Mouse (Mus musculus) lung, adult 10 weeks (tissue): ENCODE measurements around the gene Gm14139. TPM values are rescaled to one million over a fixed set of nuclear protein-coding genes. Genes with fewer than 3 reads are reported as not detected.

Experiments used
- polyA plus RNA-seq: library from polyadenylated mRNA; stranded (reverse); fragments of 350-450 nt; fragmentation: Illumina TruSeq; extraction: RNeasy Lipid Tissue Mini Kit (QIAGEN cat#74804); gene quantifications from one replicate; pipeline ENCODE4 v1.2.3, GENCODE M21; 2014; ENCODE audit warnings: low read depth, low replicate concordance; ENCODE audit not compliant: insufficient read depth

The Gm14139 gene
- polyA plus RNA-seq, result not detected

DNA sequence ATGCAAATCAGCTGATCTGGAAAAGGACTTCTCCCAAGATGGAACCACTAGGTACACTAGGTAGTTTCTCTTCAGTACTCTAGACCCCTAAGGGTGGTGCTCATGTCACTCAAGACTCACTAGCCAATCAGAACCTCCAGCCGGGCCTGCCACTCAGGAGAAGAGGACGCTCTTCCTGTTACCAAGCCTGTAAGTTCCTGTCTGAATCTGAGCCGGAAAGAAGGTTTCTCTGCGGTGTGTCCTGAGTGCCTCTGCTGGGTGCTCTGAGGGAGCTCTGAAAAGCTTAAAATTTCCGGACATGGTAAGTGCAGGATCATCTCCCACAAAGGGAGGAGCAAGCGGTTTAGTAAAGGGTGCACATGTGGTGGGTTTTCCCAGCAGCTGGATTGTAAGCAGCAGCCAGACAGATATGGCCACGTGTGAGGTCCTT, at the start of gene Gm14139:
Gm14139 (plus strand) TSS at position 186 of the 430 bp plus-strand sequence.

DNA sequence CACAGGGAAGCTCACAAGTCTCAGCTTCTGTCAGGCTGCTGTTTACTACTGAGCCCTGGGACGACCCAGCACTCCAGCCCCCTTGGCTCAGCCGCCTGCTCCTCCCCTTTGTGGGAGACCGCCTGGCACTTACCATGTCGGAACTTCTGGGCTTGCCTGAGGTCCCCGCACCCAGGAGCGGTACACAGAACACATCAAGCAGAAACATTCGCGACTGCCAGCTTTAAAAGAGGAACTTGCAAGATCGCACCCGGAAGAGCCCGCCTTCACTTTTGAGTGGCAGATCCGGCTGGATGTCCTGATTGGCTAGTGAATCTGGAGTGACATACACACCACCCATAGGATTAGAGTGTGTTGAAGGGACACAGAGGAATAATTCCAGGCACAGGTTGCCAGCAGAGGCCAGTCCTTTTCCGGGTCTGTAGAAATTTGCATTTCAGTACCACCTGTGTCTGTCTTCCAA, 45.1 kb upstream of the Gm14139 start, which contains the start of gene Zfp120:
Zfp120 (minus strand) TSS at position 274 of the 463 bp plus-strand sequence.

DNA sequence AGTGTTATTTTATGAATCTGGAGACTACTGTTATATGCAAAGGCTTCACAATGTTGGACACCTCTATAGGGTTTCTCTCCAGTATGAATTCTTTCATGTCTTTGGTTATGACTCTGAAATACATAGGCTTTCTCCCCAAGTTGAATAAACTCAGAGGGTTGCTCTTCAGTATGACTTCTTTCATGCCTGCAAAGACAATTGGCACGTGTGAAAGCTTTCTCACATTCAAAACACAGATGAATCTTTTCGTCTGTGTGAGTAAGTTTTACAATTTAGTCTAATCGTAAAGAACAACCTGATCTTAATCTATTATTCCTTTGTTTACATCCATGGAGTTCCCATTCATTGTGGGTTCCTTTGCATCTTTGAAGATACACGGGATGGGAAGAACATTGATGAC, 2.0 kb upstream of the Gm14139 start, which contains the start of gene Gm10770:
Gm10770 (minus strand) TSS at position 101 of the 400 bp plus-strand sequence.

DNA sequence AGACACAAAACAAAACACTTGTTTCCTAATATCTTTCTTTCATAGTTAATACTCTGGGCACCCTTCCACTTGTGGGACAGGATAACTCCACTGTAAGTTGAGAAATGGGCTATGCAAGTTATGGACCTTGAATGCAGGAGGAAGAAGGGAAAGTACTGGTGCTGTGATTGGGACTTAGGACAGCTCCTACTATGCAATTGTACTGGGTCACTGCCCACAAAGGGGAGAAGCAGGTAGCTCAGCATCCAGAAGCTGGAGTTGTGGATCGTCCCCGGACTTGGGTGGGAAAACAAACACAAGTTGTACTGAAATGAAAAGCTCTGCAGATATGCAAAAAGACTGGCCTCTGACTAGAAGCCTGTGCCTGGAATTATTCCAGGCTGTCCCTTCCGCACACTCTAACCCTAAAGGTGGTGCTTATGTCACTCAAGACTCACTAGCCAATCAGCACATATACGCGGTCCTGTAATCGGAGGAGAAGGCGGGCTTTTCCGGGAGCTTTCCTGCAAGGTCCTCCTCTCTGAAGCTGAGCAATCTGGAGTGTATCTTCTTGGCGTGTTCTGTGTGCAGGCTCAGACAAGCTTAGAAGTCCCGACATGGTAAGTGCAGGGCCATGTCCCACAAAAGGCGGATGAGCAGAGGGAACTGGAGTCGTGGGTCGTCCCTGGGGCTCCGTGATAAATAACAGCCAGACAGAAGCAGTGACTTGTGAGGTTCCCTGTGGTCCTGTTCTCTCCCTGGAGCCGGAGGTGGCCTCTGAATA, 36.2 kb downstream of the Gm14139 start, which contains the start of gene Zfp937:
Zfp937 (plus strand) TSS at position 474 of the 763 bp plus-strand sequence.

Other genes starting within 250 kb of the Gm14139 start
- gene Zfp120, start 45.0 kb upstream of the Gm14139 start, polyA plus RNA-seq, result 7.8 TPM
- not detected for gene Gm10770, start 2.1 kb upstream of the Gm14139 start, polyA plus RNA-seq
- 1.3 TPM for gene Zfp937, start 36.3 kb downstream of the Gm14139 start, polyA plus RNA-seq
- gene Gm21994, start 73.8 kb downstream of the Gm14139 start, polyA plus RNA-seq, result 1.3 TPM
- not detected for gene Gm14124, start 75.8 kb downstream of the Gm14139 start, polyA plus RNA-seq
- gene Gm10130, start 141.9 kb downstream of the Gm14139 start, polyA plus RNA-seq, result not detected
- 1.1 TPM for gene 3300002I08Rik, start 181.0 kb downstream of the Gm14139 start, polyA plus RNA-seq